Mouse (Mus musculus) hindbrain, embryonic 16.5 days (tissue): ENCODE measurements at regions not wholly inside any gene's neighbourhood (a gene's known extent, or its start where the extent isn't known, plus 50 kb on each side); places are given as distances from the start of the nearest gene placed in this dataset.

Experiments
- ATAC-seq: fragments of 200-750 bp; cut with Nextera tagmentation; 2 replicates; pipeline ENCODE4 v1.8.0; 2017; ENCODE audit warnings: moderate TSS enrichment, moderate library complexity
- H3K27ac ChIP-seq: fragments of 300-500 bp; sonication (generic); 2 replicates; pipeline ENCODE4 v1.5.1; 2014; ENCODE audit warnings: low read depth, mild to moderate bottlenecking, control low read depth, low read length, moderate library complexity
- H3K27me3 ChIP-seq: fragments of 300-500 bp; sonication (generic); replicated peaks from 2 replicates; pipeline ENCODE4 v1.6.1; 2014; ENCODE audit warnings: low read length; ENCODE audit not compliant: control insufficient read depth, insufficient read depth
- H3K36me3 ChIP-seq: fragments of 300-500 bp; sonication (generic); 2 replicates; pipeline ENCODE4 v1.6.1; 2014; ENCODE audit warnings: mild to moderate bottlenecking, low read length, moderate library complexity, mixed read lengths; ENCODE audit not compliant: control insufficient read depth, insufficient read depth
- H3K4me1 ChIP-seq: fragments of 300-500 bp; sonication (generic); 2 replicates; pipeline ENCODE4 v1.6.1; 2014; ENCODE audit warnings: low read depth, low read length; ENCODE audit not compliant: control insufficient read depth, insufficient read depth
- H3K4me2 ChIP-seq: fragments of 300-500 bp; sonication (generic); 2 replicates; pipeline ENCODE4 v1.6.1; 2014; ENCODE audit warnings: mild to moderate bottlenecking, low read length, control low read depth, moderate library complexity
- H3K4me3 ChIP-seq: fragments of 300-500 bp; sonication (generic); 2 replicates; pipeline ENCODE4 v1.5.1; 2014; ENCODE audit warnings: mild to moderate bottlenecking, low read length, control low read depth, moderate library complexity
- H3K9ac ChIP-seq: fragments of 300-500 bp; sonication (generic); 2 replicates; pipeline ENCODE4 v1.6.1; 2014; ENCODE audit warnings: low read depth, mild to moderate bottlenecking, control low read depth, low read length, moderate library complexity
- H3K9me3 ChIP-seq: fragments of 300-500 bp; sonication (generic); 2 replicates; pipeline ENCODE4 v1.6.1; 2014; ENCODE audit warnings: mild to moderate bottlenecking, low read length, moderate library complexity; ENCODE audit not compliant: control insufficient read depth
- WGBS: fragments of 180-500 bp; shearing (Covaris S2); extraction: QIAGEN DNeasy Blood & Tissue Kit; methylation state at CpG from one replicate; pipeline ENCODE4 v1.1.7; 2014; 5-methylcytosine and 5-hydroxymethylcytosine counted together

- Histone ChIP-seq H3K4me1 (no peaks in the 10 kb centered on the region), H3K9ac (no peak overlapping the region), H3K9me3 (no peaks in the 10 kb centered on the region), H3K4me3 (no peak overlapping the region), H3K4me2 (no peak overlapping the region), H3K27me3 (no peaks in the 10 kb centered on the region), H3K36me3 (no peaks in the 10 kb centered on the region), H3K27ac (no peak overlapping the region)
- WGBS, result 46% methylated on average over 5 of the region's 5 CpGs
- ATAC-seq, result peak; percentile 50; the same call in 1 of the 2 replicates
Measured at GRCm38 (mm10) chr1:14570562-14570981, 1522.6 kb downstream of the 4930444P10Rik start.

GRCm38 (mm10) chr1:14570113-14570512 is 1523.0 kb downstream of the 4930444P10Rik start:
- H3K27me3 ChIP-seq, result no peaks in the 10 kb centered on the region
- H3K4me3 ChIP-seq, result no peak overlapping the region
- H3K27ac ChIP-seq, result no peak overlapping the region
- no peak for ATAC-seq
- no peak overlapping the region for H3K9ac ChIP-seq
- no peaks in the 10 kb centered on the region for H3K4me1 ChIP-seq
- H3K36me3 ChIP-seq, result no peaks in the 10 kb centered on the region
- 64% methylated on average over 3 of the region's 3 CpGs for WGBS
- H3K9me3 ChIP-seq, result no peaks in the 10 kb centered on the region
- H3K4me2 ChIP-seq, result no peak overlapping the region

GRCm38 (mm10) chr1:14567006-14567405 is 1526.1 kb downstream of the 4930444P10Rik start:
- H3K27ac ChIP-seq, result no peak overlapping the region
- no peak overlapping the region for H3K4me2 ChIP-seq
- no peaks in the 10 kb centered on the region for H3K36me3 ChIP-seq
- no peak overlapping the region for H3K9ac ChIP-seq
- 73% methylated on average over 4 of the region's 4 CpGs for WGBS
- H3K27me3 ChIP-seq, result no peaks in the 10 kb centered on the region
- no peak overlapping the region for H3K4me3 ChIP-seq
- H3K9me3 ChIP-seq, result no peaks in the 10 kb centered on the region
- H3K4me1 ChIP-seq, result no peaks in the 10 kb centered on the region
- ATAC-seq, result no peak

GRCm38 (mm10) chr1:14566386-14566785 is 1526.7 kb downstream of the 4930444P10Rik start:
- Histone ChIP-seq H3K9ac (no peak overlapping the region), H3K4me1 (no peaks in the 10 kb centered on the region), H3K9me3 (no peaks in the 10 kb centered on the region), H3K27me3 (no peaks in the 10 kb centered on the region), H3K36me3 (no peaks in the 10 kb centered on the region), H3K27ac (no peak overlapping the region), H3K4me2 (no peak overlapping the region), H3K4me3 (no peak overlapping the region)
- ATAC-seq, result no peak
- WGBS, result 77% methylated on average over 1 of the region's 1 CpGs
